Mouse (Mus musculus) neural tube, embryonic 14.5 days (tissue): ENCODE measurements around the gene Olfr794. TPM values are rescaled to one million over a fixed set of nuclear protein-coding genes. Genes with fewer than 3 reads are reported as not detected.

ENCODE experiments used
- ATAC-seq: fragments of 200-750 bp; cut with Nextera tagmentation; 2 replicates; pipeline ENCODE4 v1.8.0; 2017; ENCODE audit warnings: low read depth, mild to moderate bottlenecking, moderate TSS enrichment, moderate library complexity
- H3K27ac ChIP-seq: fragments of 300-500 bp; sonication (generic); 2 replicates; pipeline ENCODE4 v1.5.1; 2014; ENCODE audit warnings: low read depth, mild to moderate bottlenecking, control low read depth, low read length, moderate library complexity, mixed read lengths
- H3K27me3 ChIP-seq: fragments of 300-500 bp; sonication (generic); 2 replicates; pipeline ENCODE4 v1.6.1; 2014; ENCODE audit warnings: low read length; ENCODE audit not compliant: control insufficient read depth, insufficient read depth
- H3K36me3 ChIP-seq: fragments of 300-500 bp; sonication (generic); 2 replicates; pipeline ENCODE4 v1.6.1; 2014; ENCODE audit warnings: low read length, mixed read lengths; ENCODE audit not compliant: control insufficient read depth, insufficient read depth
- H3K4me1 ChIP-seq: fragments of 300-500 bp; sonication (generic); 2 replicates; pipeline ENCODE4 v1.6.1; 2014; ENCODE audit warnings: low read length; ENCODE audit not compliant: control insufficient read depth, insufficient read depth
- H3K4me2 ChIP-seq: fragments of 300-500 bp; sonication (generic); 2 replicates; pipeline ENCODE4 v1.6.1; 2014; ENCODE audit warnings: mild to moderate bottlenecking, low read depth, low read length, control low read depth
- H3K4me3 ChIP-seq: fragments of 300-500 bp; sonication (generic); 2 replicates; pipeline ENCODE4 v1.5.1; 2014; ENCODE audit warnings: low read depth, low read length, control low read depth, mixed read lengths
- H3K9ac ChIP-seq: fragments of 300-500 bp; sonication (generic); replicated peaks from 2 replicates; pipeline ENCODE4 v1.6.1; 2014; ENCODE audit warnings: low read depth, mild to moderate bottlenecking, control low read depth, low read length, mixed read lengths
- H3K9me3 ChIP-seq: fragments of 300-500 bp; sonication (generic); 2 replicates; pipeline ENCODE4 v1.6.1; 2016; ENCODE audit warnings: low read length; ENCODE audit not compliant: control insufficient read depth
- whole genome bisulfite sequencing: fragments of 180-500 bp; shearing (Covaris S2); extraction: QIAGEN DNeasy Blood & Tissue Kit; methylation state at CpG from one replicate; pipeline ENCODE4 v1.1.7; 2014; 5-methylcytosine and 5-hydroxymethylcytosine counted together
- microRNA-seq: library from miRNA; unstranded; fragments of <30 nt; microRNA quantifications from one replicate; pipeline ENCODE4, GENCODE M21; 2016
- polyA plus RNA-seq: library from polyadenylated mRNA; unstranded; fragments of >200 nt; fragmentation: Nextera tagmentation; extraction: Ambion mirVana; gene quantifications from 2 replicates; pipeline ENCODE4 v1.2.1, GENCODE M21; 2014

The Olfr794 gene
- not detected in 2 replicates for polyA plus RNA-seq

- Histone ChIP-seq H3K27me3 (no peaks in the 10 kb centered on the region), H3K9ac (no peak within 1 kb of the TSS), H3K27ac (no peak within 1 kb of the TSS), H3K4me1 (no peaks in the 10 kb centered on the region), H3K36me3 (no peaks in the 10 kb centered on the region), H3K9me3 (no peaks in the 10 kb centered on the region), H3K4me3 (no peak within 1 kb of the TSS), H3K4me2 (no peak within 1 kb of the TSS)
- 81% methylated on average over 2 of the region's 2 CpGs for WGBS
- no peak for ATAC-seq
Measured at GRCm38 (mm10) chr10:129567355-129567754, at the start of gene Olfr794. Olfr794 (plus strand) TSS chr10:129567655.

- no peaks in the 10 kb centered on the region for H3K9me3 ChIP-seq
- H3K4me1 ChIP-seq, result no peaks in the 10 kb centered on the region
- H3K27me3 ChIP-seq, result no peaks in the 10 kb centered on the region
- no peaks in the 10 kb centered on the region for H3K36me3 ChIP-seq
- H3K9ac ChIP-seq, result no peak within 1 kb of the TSS
- WGBS, result 74% methylated on average over 3 of the region's 3 CpGs
- no peak for ATAC-seq
- H3K4me2 ChIP-seq, result no peak within 1 kb of the TSS
- no peak within 1 kb of the TSS for H3K27ac ChIP-seq
- H3K4me3 ChIP-seq, result no peak within 1 kb of the TSS
Measured at GRCm38 (mm10) chr10:129521492-129521891, 46.0 kb upstream of the Olfr794 start, which contains the start of gene Olfr791. Olfr791 (plus strand) TSS chr10:129521792.

GRCm38 (mm10) chr10:129538862-129539261, 28.6 kb upstream of the Olfr794 start, which contains the start of gene Olfr792:
Olfr792 (plus strand) TSS chr10:129539162.
- H3K9me3 ChIP-seq, result no peaks in the 10 kb centered on the region
- WGBS, result 74% methylated on average over 1 of the region's 1 CpGs
- H3K4me2 ChIP-seq, result no peak within 1 kb of the TSS
- H3K9ac ChIP-seq, result no peak within 1 kb of the TSS
- H3K27me3 ChIP-seq, result no peaks in the 10 kb centered on the region
- no peaks in the 10 kb centered on the region for H3K36me3 ChIP-seq
- H3K4me3 ChIP-seq, result no peak within 1 kb of the TSS
- no peak within 1 kb of the TSS for H3K27ac ChIP-seq
- H3K4me1 ChIP-seq, result no peaks in the 10 kb centered on the region
- no peak for ATAC-seq

GRCm38 (mm10) chr10:129549354-129549753, 18.1 kb upstream of the Olfr794 start:
- Histone ChIP-seq H3K4me1 (no peaks in the 10 kb centered on the region), H3K9me3 (no peaks in the 10 kb centered on the region), H3K4me2 (no peak overlapping the region), H3K4me3 (no peak overlapping the region), H3K27ac (no peak overlapping the region), H3K27me3 (no peaks in the 10 kb centered on the region), H3K9ac (no peak overlapping the region), H3K36me3 (no peaks in the 10 kb centered on the region)
- 59% methylated on average over 1 of the region's 1 CpGs for WGBS
- ATAC-seq, result no peak

GRCm38 (mm10) chr10:129577066-129577465, 9.6 kb downstream of the Olfr794 start:
- Histone ChIP-seq H3K4me2 (no peak overlapping the region), H3K9ac (no peak overlapping the region), H3K27me3 (no peaks in the 10 kb centered on the region), H3K9me3 (no peaks in the 10 kb centered on the region), H3K36me3 (no peaks in the 10 kb centered on the region), H3K27ac (no peak overlapping the region), H3K4me3 (no peak overlapping the region), H3K4me1 (no peaks in the 10 kb centered on the region)
- no peak for ATAC-seq
- WGBS, result 53% methylated on average over 1 of the region's 1 CpGs

GRCm38 (mm10) chr10:129612470-129612869, 45.0 kb downstream of the Olfr794 start, which contains the start of gene Olfr796:
Olfr796 (minus strand) TSS chr10:129612570.
- Histone ChIP-seq H3K9ac (no peak within 1 kb of the TSS), H3K27ac (no peak within 1 kb of the TSS), H3K27me3 (no peaks in the 10 kb centered on the region), H3K36me3 (no peaks in the 10 kb centered on the region), H3K4me2 (no peak within 1 kb of the TSS), H3K4me1 (no peaks in the 10 kb centered on the region), H3K4me3 (no peak within 1 kb of the TSS), H3K9me3 (no peaks in the 10 kb centered on the region)
- no peak for ATAC-seq
- 98% methylated on average over 1 of the region's 1 CpGs for WGBS

GRCm38 (mm10) chr10:129621724-129622123, 54.3 kb downstream of the Olfr794 start:
- ATAC-seq, result no peak
- no peak overlapping the region for H3K27ac ChIP-seq
- H3K4me2 ChIP-seq, result no peak overlapping the region
- H3K4me3 ChIP-seq, result no peak overlapping the region
- H3K9ac ChIP-seq, result no peak overlapping the region
- no peaks in the 10 kb centered on the region for H3K4me1 ChIP-seq
- H3K9me3 ChIP-seq, result no peaks in the 10 kb centered on the region
- H3K27me3 ChIP-seq, result no peaks in the 10 kb centered on the region
- 11% methylated on average over 1 of the region's 1 CpGs for WGBS
- no peaks in the 10 kb centered on the region for H3K36me3 ChIP-seq

Small RNAs within 50 kb of the gene (microRNA-seq; reads per million reads assigned to microRNA genes)
- not detected for gene Gm23252

Other genes starting within 250 kb of the Olfr794 start
- not detected in 2 replicates for gene Olfr780, start 249.5 kb upstream of the Olfr794 start, polyA plus RNA-seq
- not detected in 2 replicates for gene Olfr781, start 238.8 kb upstream of the Olfr794 start, polyA plus RNA-seq
- gene Olfr782, start 218.8 kb upstream of the Olfr794 start, polyA plus RNA-seq, result not detected in 2 replicates
- gene Olfr784, start 183.6 kb upstream of the Olfr794 start, polyA plus RNA-seq, result 0.11 and 0.22 TPM in 2 replicates
- gene Olfr785, start 162.2 kb upstream of the Olfr794 start, polyA plus RNA-seq, result not detected in 2 replicates
- 0.15 TPM in 1 of 2 replicates, not detected in the other for gene Olfr786, start 140.3 kb upstream of the Olfr794 start, polyA plus RNA-seq
- gene Olfr787, start 105.8 kb upstream of the Olfr794 start, polyA plus RNA-seq, result 0.12 TPM in 1 of 2 replicates, not detected in the other
- 0.07 TPM in 1 of 2 replicates, not detected in the other for gene Olfr788, start 96.7 kb upstream of the Olfr794 start, polyA plus RNA-seq
- gene Olfr789, start 82.9 kb upstream of the Olfr794 start, polyA plus RNA-seq, result not detected in 2 replicates
- gene Olfr790, start 69.2 kb upstream of the Olfr794 start, polyA plus RNA-seq, result not detected in 2 replicates
- gene Olfr791, start 45.9 kb upstream of the Olfr794 start, polyA plus RNA-seq, result not detected in 2 replicates
- not detected in 2 replicates for gene Olfr792, start 28.5 kb upstream of the Olfr794 start, polyA plus RNA-seq
- not detected in 2 replicates for gene Olfr796, start 44.9 kb downstream of the Olfr794 start, polyA plus RNA-seq
- not detected in 2 replicates for gene Olfr798, start 60.3 kb downstream of the Olfr794 start, polyA plus RNA-seq
- not detected in 2 replicates for gene Olfr799, start 69.8 kb downstream of the Olfr794 start, polyA plus RNA-seq
- not detected in 2 replicates for gene Olfr800, start 90.0 kb downstream of the Olfr794 start, polyA plus RNA-seq
- gene Olfr801, start 106.2 kb downstream of the Olfr794 start, polyA plus RNA-seq, result not detected in 2 replicates
- 0.07 TPM in 1 of 2 replicates, not detected in the other for gene Olfr802, start 120.5 kb downstream of the Olfr794 start, polyA plus RNA-seq
- gene Olfr803, start 126.6 kb downstream of the Olfr794 start, polyA plus RNA-seq, result not detected in 2 replicates
- gene Olfr804, start 135.6 kb downstream of the Olfr794 start, polyA plus RNA-seq, result not detected in 2 replicates
- not detected in 2 replicates for gene Olfr805, start 161.7 kb downstream of the Olfr794 start, polyA plus RNA-seq
- not detected in 2 replicates for gene Olfr806, start 174.3 kb downstream of the Olfr794 start, polyA plus RNA-seq
- gene Olfr807, start 190.1 kb downstream of the Olfr794 start, polyA plus RNA-seq, result not detected in 2 replicates
- gene Olfr808, start 197.8 kb downstream of the Olfr794 start, polyA plus RNA-seq, result not detected in 2 replicates
- not detected in 2 replicates for gene Olfr809, start 207.0 kb downstream of the Olfr794 start, polyA plus RNA-seq
- gene Olfr810, start 227.3 kb downstream of the Olfr794 start, polyA plus RNA-seq, result not detected in 2 replicates
- gene Olfr811, start 236.7 kb downstream of the Olfr794 start, polyA plus RNA-seq, result not detected in 2 replicates